Mouse (Mus musculus): Measurements from ENCODE around the gene Rpl23a. TPM values are rescaled to one million over a fixed set of nuclear protein-coding genes. Genes with fewer than 3 reads are reported as not detected.

Gene Rpl23a
- polyA plus RNA-seq, 1 experiment, result 867 TPM

DNA sequence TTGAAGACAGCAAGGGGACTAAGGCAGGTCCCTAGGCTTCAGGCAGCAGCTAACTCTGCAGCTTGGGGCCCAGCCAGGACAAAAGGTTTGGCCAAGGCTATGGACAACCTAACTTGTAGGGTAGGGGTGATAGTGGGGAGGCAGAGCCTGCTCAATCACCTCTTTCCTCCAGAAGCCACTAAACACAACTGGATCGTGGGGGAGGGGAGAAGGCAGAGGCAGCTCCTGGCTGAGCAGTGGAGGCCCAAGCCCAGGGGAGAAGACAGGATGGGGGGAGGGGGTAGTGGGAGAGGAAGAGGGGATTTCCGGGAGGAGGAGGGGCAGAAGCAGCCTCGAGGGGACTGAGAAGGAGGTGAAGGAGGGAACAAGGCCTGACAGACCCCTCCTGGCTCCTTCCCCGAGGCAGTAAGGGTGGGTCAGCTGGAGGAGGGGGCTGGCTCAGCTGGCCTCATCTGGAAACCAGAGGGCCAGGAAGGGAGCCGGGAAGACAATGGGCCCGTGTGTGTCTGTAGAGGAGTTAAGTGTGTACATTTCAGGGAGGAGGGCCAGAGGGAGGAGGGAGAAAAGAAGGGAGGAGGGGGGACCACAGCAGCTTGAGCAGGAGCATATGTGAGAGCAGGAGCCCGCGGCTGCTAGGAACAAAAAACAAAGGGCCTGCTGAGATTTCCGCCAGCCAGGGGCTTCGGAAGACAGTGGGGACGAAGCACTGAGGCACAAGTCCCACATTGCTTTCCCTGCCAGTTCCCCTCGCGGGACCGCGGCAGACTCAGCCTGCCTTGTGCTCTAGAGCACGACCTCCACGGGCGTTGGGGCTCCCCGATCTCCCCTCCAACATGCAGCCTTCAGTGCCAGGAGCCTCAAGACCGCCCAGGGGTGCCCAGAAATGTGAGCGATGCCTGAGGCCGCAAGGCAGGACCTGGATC lies 19.4 kb downstream of the Rpl23a start:
- H3K27ac ChIP-seq (ENCODE audit: insufficient read depth, low read depth, low read length), result no peak overlapping the region
- peaks cover 12% of the 10 kb centered on the region for H3K4me1 ChIP-seq (ENCODE audit: control insufficient read depth, insufficient read depth, low read length)
- no peak for TF ChIP-seq POLR2A (IDR thresholded peaks at IDR 0.05; ENCODE audit: borderline replicate concordance, low read depth, low read length)
- no peak for TF ChIP-seq CTCF (IDR thresholded peaks at IDR 0.05; ENCODE audit: low read depth, low read length)
- peak overlapping the region; percentile 66 for H3K4me3 ChIP-seq (ENCODE audit: insufficient read depth, low read length)

DNA sequence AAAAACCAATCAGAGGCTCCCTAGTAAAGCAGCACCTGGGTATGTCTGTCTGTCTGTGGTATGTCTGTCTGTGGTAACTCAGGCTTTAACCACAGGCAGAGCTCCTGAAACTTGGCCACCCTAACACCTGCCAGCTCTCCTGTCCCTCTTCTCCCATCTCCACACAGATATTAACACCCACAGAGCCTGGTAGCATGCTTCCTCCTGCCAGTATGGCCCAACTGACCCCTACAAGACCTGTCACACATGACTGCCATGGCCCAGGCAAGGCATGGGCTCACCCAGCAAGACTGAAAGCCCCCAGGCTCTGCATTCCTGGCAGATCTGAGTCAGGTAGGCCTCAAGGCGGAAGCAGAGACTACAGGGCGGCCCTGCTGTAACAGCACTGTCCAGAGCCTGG lies 20.3 kb downstream of the Rpl23a start:
- no peak overlapping the region for H3K27ac ChIP-seq (ENCODE audit: insufficient read depth, low read depth, low read length)
- peaks cover 12% of the 10 kb centered on the region for H3K4me1 ChIP-seq (ENCODE audit: control insufficient read depth, insufficient read depth, low read length)
- no peak for TF ChIP-seq POLR2A (IDR thresholded peaks at IDR 0.05; ENCODE audit: borderline replicate concordance, low read depth, low read length)
- no peak for TF ChIP-seq CTCF (IDR thresholded peaks at IDR 0.05; ENCODE audit: low read depth, low read length)
- no peak overlapping the region for H3K4me3 ChIP-seq (ENCODE audit: insufficient read depth, low read length)

DNA sequence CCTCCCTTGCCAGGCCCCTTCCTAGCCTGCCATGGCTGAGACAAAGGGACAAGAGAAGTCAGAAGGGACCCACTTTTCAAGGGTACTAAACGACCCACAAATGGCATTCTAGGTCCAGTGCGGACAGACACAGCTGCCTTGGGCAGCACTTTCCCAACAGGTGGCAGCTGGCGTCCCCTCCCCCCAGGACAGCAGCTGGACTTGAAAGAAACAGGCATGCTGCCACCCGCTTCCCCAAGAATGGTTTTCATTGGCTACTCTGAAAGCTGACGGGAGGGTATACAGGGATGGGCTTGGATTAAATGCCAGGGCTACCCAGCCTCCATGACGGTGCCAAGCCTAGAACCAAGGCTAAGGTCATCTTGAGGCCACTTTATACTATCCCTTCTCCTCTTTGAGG lies 20.9 kb downstream of the Rpl23a start:
- H3K4me1 ChIP-seq (ENCODE audit: control insufficient read depth, insufficient read depth, low read length), result peaks cover 12% of the 10 kb centered on the region
- no peak overlapping the region for H3K4me3 ChIP-seq (ENCODE audit: insufficient read depth, low read length)
- no peak overlapping the region for H3K27ac ChIP-seq (ENCODE audit: insufficient read depth, low read depth, low read length)
- no peak for TF ChIP-seq POLR2A (IDR thresholded peaks at IDR 0.05; ENCODE audit: borderline replicate concordance, low read depth, low read length)
- no peak for TF ChIP-seq CTCF (IDR thresholded peaks at IDR 0.05; ENCODE audit: low read depth, low read length)

DNA sequence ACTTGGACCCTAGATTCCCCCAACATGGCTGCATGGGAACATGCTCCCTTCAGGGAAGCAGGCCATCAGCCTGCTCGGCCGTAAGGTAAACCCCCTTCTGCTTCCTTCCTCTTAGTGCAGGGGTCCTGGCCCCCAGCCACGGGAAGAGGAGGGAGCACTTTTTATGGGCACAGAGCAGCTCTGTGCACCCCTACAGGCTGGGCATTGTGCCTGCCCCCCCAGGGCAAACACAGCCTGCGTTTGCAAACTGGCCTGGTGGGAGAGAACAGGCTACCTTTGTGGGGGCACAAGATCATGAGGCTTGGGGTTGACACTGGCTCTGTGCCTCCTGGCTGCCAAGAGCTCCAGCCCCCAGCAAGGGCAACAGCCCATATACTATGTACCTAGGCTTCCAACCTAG lies 21.4 kb downstream of the Rpl23a start:
- Histone ChIP-seq H3K4me3 (ENCODE audit: insufficient read depth, low read length) (no peak overlapping the region), H3K4me1 (ENCODE audit: control insufficient read depth, insufficient read depth, low read length) (peaks cover 12% of the 10 kb centered on the region), H3K27ac (ENCODE audit: insufficient read depth, low read depth, low read length) (no peak overlapping the region)
- TF ChIP-seq CTCF (IDR thresholded peaks at IDR 0.05; ENCODE audit: low read depth, low read length) (no peak), POLR2A (IDR thresholded peaks at IDR 0.05; ENCODE audit: borderline replicate concordance, low read depth, low read length) (no peak)

DNA sequence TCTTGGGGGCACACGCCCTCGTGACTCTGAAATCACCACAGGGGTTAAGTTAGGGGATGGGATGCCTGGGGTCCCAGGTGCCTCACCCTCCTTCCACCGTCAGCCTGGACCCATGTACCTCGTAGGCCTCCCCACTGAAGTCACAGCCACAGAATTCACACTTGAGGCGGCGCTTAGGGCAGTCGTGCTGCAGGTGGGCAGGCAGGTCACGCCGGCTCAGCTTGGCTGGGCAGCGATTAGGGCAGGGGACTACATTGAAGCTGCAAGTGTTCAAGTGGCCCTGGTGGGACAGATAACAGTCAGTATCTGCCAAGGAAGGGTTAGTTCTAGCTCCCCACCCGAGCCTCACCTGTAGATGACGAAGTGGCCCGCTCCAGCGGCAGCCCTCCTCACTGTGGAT lies 22.2 kb downstream of the Rpl23a start:
- Histone ChIP-seq H3K4me1 (ENCODE audit: control insufficient read depth, insufficient read depth, low read length) (peaks cover 8% of the 10 kb centered on the region), H3K27ac (ENCODE audit: insufficient read depth, low read depth, low read length) (no peak overlapping the region), H3K4me3 (ENCODE audit: insufficient read depth, low read length) (no peak overlapping the region)
- TF ChIP-seq POLR2A (IDR thresholded peaks at IDR 0.05; ENCODE audit: borderline replicate concordance, low read depth, low read length) (no peak), CTCF (IDR thresholded peaks at IDR 0.05; ENCODE audit: low read depth, low read length) (no peak)

DNA sequence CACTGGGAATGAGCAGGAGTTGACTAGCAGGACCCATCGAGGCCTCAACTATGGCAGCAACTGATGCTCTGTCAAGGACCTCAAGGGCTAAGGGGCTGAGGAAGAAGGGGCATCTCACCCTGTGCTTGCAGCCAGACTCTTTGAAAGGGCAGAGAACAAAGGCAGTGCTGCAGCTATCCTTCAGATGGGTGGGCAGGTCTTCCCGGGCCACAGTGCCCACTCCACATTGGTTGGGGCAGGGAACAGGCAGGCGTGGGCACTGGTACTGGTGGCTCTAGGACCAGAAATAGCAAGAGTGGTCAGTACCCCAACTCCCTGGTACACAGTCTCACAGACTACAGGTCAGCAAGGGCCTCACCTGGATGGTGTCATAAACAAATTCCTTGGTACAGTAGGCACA lies 22.7 kb downstream of the Rpl23a start:
- H3K27ac ChIP-seq (ENCODE audit: insufficient read depth, low read depth, low read length), result no peak overlapping the region
- no peak for TF ChIP-seq CTCF (IDR thresholded peaks at IDR 0.05; ENCODE audit: low read depth, low read length)
- no peak for TF ChIP-seq POLR2A (IDR thresholded peaks at IDR 0.05; ENCODE audit: borderline replicate concordance, low read depth, low read length)
- H3K4me3 ChIP-seq (ENCODE audit: insufficient read depth, low read length), result no peak overlapping the region
- peaks cover 5% of the 10 kb centered on the region for H3K4me1 ChIP-seq (ENCODE audit: control insufficient read depth, insufficient read depth, low read length)

DNA sequence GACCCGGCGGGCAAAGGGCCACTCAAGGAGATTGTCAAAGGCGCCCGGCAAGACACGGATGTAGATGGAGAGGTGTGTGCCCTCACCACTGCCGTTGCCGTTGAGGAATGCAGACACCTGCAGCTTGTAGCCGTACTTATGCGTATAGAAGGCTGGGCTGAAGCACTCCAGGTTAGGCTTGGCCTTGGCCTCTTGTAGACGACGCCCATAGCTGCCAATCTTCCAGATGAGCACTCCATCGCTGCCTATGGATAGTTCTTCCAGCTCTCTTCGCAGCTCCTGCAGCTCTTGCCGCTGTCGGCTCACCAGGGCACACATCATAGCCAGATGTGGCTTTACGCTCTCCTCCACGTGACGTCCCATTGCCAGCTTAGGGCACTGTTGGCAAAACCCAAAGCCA lies 23.2 kb downstream of the Rpl23a start:
- TF ChIP-seq CTCF (IDR thresholded peaks at IDR 0.05; ENCODE audit: low read depth, low read length) (no peak), POLR2A (IDR thresholded peaks at IDR 0.05; ENCODE audit: borderline replicate concordance, low read depth, low read length) (no peak)
- no peak overlapping the region for H3K4me3 ChIP-seq (ENCODE audit: insufficient read depth, low read length)
- no peak overlapping the region for H3K27ac ChIP-seq (ENCODE audit: insufficient read depth, low read depth, low read length)
- H3K4me1 ChIP-seq (ENCODE audit: control insufficient read depth, insufficient read depth, low read length), result peaks cover 5% of the 10 kb centered on the region; the same call in 1 of the 2 replicates

DNA sequence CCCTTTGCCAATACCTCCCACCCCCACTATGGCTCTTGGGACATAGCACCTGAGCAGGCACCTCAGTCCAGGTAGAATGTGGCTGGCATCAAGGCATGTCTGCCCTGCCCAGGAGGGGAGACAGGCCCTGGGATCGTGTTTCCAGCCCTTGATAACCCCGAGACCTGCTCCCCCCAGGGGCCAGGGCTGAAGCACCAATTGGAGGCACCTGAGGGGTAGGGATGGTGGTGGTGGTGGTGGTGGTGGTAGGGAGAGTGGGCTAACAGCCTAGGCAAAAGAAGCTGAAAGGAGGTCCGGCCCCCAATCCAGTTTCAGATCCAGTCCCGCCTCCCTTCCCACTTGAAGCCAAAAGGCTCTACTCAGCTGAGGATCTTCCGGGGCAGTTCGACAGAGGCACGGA lies 23.8 kb downstream of the Rpl23a start:
- H3K4me3 ChIP-seq (ENCODE audit: insufficient read depth, low read length), result no peak overlapping the region
- H3K4me1 ChIP-seq (ENCODE audit: control insufficient read depth, insufficient read depth, low read length), result peaks cover 5% of the 10 kb centered on the region; the same call in 1 of the 2 replicates
- TF ChIP-seq CTCF (IDR thresholded peaks at IDR 0.05; ENCODE audit: low read depth, low read length) (no peak), POLR2A (IDR thresholded peaks at IDR 0.05; ENCODE audit: borderline replicate concordance, low read depth, low read length) (no peak)
- no peak overlapping the region for H3K27ac ChIP-seq (ENCODE audit: insufficient read depth, low read depth, low read length)

DNA sequence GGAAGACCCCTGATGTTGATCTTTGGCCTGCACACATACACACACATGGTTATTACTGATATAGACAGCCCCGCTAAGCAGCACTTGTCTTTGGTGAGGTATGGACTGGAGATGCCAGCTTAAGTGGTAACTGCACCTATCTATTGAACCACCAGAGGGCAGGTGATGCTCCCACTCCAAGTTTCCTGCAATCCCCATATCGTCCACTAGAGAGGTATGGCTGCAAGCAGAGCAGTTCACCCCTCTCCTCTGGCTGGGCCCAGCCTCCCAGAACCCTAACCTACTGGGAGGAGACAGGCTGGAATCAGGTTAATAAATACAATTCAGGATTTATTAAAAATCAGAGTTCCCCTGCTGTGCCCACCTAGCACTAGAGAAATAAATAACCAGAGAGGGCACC lies 24.3 kb downstream of the Rpl23a start:
- TF ChIP-seq POLR2A (IDR thresholded peaks at IDR 0.05; ENCODE audit: borderline replicate concordance, low read depth, low read length) (no peak), CTCF (IDR thresholded peaks at IDR 0.05; ENCODE audit: low read depth, low read length) (peak; percentile 66)
- Histone ChIP-seq H3K4me1 (ENCODE audit: control insufficient read depth, insufficient read depth, low read length) (peaks cover 3% of the 10 kb centered on the region; the same call in 1 of the 2 replicates), H3K27ac (ENCODE audit: insufficient read depth, low read depth, low read length) (no peak overlapping the region), H3K4me3 (ENCODE audit: insufficient read depth, low read length) (no peak overlapping the region)

DNA sequence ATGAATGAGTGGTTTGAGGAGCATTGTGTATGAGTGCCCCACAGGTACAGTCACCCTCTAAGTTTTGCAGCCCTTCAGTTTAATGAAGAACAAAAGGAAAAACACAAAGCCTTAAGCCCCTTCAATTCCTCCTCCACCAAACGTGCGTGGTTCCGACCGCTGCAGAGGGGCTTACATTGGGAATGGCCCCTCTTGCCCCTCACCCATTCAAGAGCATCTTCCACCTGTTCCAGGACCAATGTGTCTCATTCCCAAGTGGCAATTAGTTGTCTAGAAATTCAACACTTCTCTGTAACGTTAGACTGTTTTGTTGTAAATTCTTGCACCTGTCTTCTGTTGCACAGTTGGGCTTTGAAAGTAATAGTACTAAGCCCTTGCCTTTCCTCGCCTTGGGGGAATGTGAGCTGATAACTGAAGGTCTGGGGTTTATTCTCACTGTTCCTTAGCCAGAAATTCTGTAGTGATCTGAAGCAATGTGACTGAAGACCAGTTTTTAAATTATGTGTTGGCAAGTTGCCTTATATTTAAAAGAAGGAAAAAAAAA lies 27.2 kb downstream of the Rpl23a start:
- H3K4me1 ChIP-seq (ENCODE audit: control insufficient read depth, insufficient read depth, low read length), result no peaks in the 10 kb centered on the region
- no peak for TF ChIP-seq CTCF (IDR thresholded peaks at IDR 0.05; ENCODE audit: low read depth, low read length)
- no peak for TF ChIP-seq POLR2A (IDR thresholded peaks at IDR 0.05; ENCODE audit: borderline replicate concordance, low read depth, low read length)
- H3K27ac ChIP-seq (ENCODE audit: insufficient read depth, low read depth, low read length), result no peak overlapping the region
- H3K4me3 ChIP-seq (ENCODE audit: insufficient read depth, low read length), result no peak overlapping the region
